Mouse (Mus musculus) lung, adult 2 months (tissue): ENCODE data around the gene Baiap2. TPM values are rescaled to one million over a fixed set of nuclear protein-coding genes. Genes with fewer than 3 reads are reported as not detected.

Experiments used
- DNase-seq: peaks from one replicate; pipeline ENCODE4 v3.0.0; 2022
- H3K4me1 ChIP-seq: fragments of 200-500 bp; 2 replicates; pipeline ENCODE4 v1.6.1; 2011; ENCODE audit warnings: low read length; ENCODE audit not compliant: control insufficient read depth, insufficient read depth
- H3K4me3 ChIP-seq: fragments of 200-500 bp; replicated peaks from 2 replicates; pipeline ENCODE3; 2011; ENCODE audit warnings: low read depth, mild to moderate bottlenecking, control low read depth, low read length; ENCODE audit errors: extremely low read depth
- CTCF ChIP-seq: fragments of 200-500 bp; IDR thresholded peaks from 2 replicates; pipeline ENCODE4 v1.5.1; 2011; ENCODE audit warnings: mild to moderate bottlenecking, low read length, control low read depth; ENCODE audit not compliant: insufficient read depth
- POLR2A ChIP-seq: fragments of 200-500 bp; IDR thresholded peaks from 2 replicates; pipeline ENCODE4 v1.6.1; 2011; ENCODE audit warnings: low read depth, mild to moderate bottlenecking, control low read depth, low read length, borderline replicate concordance; ENCODE audit errors: extremely low read depth
- WGBS: fragments of 180-500 bp; shearing (Covaris S2); methylation state at CpG from one replicate; pipeline ENCODE4 v1.1.7; 2018; 5-methylcytosine and 5-hydroxymethylcytosine counted together
- polyA plus RNA-seq: library from polyadenylated mRNA; depleted of rRNA; stranded (reverse); fragments of >200 nt; gene quantifications from 2 replicates; pipeline ENCODE4 v1.2.3, GENCODE M21; 2012

Gene Baiap2
- polyA plus RNA-seq, 1 experiment = 83.7 TPM

DNA sequence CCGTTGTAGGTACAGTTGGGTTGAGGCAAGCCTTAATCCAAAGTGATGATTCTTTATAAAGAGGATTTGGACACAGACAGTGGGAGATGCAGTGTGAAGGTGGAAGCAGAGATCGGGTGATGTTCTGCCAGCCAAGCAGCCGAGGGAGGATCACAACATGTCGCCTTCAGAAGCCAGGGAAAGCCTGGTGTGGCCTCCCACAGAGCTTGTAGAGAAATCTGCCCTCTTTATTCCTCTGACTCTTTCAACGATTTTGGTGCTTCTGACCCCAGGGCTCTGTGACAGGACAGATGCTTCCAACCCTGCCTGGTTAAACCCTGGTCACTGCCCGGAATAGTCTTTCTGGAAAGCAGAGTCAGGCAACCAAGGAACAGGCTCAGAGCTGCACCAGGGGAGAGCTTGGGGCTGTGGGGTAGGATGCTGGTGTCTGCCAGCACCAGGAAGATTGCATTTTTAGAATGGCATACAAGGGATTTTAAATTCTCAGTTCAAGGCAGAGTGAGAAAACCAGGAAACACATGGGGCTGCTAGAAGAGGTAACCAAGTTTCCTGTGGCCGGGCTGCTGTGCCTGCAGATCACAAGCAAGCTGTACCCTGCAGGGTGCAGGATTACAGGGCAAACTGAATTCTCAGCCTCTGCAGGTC, 35.4 kb upstream of the Baiap2 start:
- 38% methylated on average over 7 of the region's 7 CpGs for WGBS
- no peaks in the 10 kb centered on the region for H3K4me1 ChIP-seq
- no peak overlapping the region for H3K4me3 ChIP-seq
- TF ChIP-seq POLR2A (no peak), CTCF (no peak)
- DNase-seq = no peak

DNA sequence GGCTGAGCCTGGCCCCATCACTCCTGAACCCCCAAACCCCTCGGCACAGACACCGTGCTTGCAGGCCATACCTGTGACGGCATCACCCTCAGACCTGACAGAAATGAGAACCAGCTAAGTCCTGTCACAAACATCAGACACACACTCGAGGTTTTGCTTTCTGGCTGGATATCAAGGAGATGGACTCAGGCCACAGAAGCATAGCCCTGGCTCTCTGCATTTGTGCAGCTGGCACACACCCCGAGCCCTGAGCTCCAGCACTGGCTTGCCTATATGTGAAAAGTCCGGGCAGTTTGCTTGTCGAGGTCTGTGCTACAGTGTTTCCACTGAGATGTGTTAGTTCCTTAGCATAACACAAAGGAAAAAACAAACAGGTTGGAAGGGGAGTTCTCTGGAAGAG, 34.9 kb upstream of the Baiap2 start:
- no peak overlapping the region for H3K4me3 ChIP-seq
- no peak for TF ChIP-seq CTCF
- no peak for DNase-seq
- peaks cover under 1% of the 10 kb centered on the region; the same call in 1 of the 2 replicates for H3K4me1 ChIP-seq
- whole genome bisulfite sequencing = 44% methylated on average over 7 of the region's 7 CpGs

DNA sequence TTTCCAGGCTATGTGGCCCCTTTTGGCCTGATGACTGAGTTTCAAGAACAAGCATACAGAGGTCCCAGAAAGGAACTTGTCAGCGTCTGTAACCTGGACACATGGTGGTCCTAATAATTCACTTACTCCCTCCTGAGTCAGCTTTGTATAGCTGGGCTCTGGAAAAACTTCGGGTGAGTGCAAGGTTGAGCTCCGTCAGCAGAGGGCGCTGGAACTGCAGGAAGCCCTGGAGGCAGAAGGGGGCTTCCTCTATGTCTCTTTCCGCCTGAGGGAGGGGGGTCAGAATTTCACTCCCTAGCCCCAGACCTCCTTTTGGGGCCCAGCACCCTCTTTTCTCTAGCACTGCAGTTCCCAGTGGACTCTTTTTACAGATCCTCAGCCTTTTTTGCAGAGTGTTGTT, 33.1 kb upstream of the Baiap2 start:
- H3K4me3 ChIP-seq = no peak overlapping the region
- WGBS = 0% methylated on average over 5 of the region's 5 CpGs
- peaks cover 6% of the 10 kb centered on the region for H3K4me1 ChIP-seq
- TF ChIP-seq CTCF (peak; percentile 90), POLR2A (no peak)
- peak; percentile 72 for DNase-seq

DNA sequence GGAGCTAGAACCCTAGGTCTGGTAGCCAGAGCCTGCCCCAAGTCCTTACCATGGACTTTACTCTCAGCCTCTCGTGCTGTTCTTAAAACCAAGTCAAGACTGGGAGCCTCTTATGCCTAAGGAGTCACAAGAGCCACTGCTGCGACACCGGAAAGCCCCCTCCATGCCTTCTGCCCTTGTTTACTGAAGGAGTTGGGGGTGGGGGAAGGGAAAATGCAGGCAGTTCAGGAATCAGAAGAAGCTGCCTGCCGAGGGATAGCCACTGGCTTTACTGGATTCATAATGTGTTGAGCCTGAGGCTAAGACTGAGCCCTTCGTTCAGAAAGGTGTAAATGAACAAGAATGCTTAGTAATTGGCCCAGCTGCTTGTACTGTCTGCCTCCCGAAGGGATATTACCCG, 29.7 kb upstream of the Baiap2 start:
- DNase-seq = no peak
- 12% methylated on average over 7 of the region's 7 CpGs for WGBS
- TF ChIP-seq CTCF (no peak), POLR2A (no peak)
- Histone ChIP-seq H3K4me1 (peaks cover 31% of the 10 kb centered on the region), H3K4me3 (peak overlapping the region; percentile 89)

DNA sequence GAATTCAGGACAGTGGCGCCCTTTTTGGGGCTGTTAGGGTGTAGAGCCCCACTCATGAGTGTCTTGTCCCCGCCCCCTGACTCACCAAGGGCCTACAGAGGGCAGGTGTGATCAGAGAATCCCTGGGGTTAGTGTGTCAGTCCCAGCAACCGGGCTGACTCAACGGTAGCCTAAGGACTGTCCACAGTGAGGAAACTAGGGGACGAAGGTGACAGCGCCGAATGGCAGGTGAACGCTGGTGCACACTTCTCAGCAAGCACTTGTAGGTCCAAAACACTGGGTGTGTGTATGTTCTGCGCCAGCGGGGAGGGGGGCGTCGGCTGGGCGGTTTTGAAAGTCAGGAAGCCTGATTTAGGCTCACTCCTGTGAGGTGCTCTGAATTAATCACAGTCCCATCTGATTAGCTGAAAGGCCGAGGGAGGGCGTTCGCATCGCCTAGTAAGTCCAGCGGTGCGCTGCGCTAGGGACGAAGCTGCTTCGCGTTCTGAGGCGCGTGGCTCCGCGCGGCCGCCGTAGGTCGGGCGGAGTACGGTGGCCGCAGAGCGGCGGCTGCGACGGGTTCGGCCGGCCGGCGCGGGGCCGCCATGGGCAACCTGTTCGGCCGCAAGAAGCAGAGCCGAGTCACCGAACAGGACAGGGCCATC, 29.1 kb upstream of the Baiap2 start, which contains the start of gene Chmp6:
Chmp6 (plus strand) TSS at position 151 of the 644 bp plus-strand sequence.
- Histone ChIP-seq H3K4me3 (peak within 1 kb of the TSS; percentile 89), H3K4me1 (peaks cover 31% of the 10 kb centered on the region)
- DNase-seq = peak; percentile 96
- TF ChIP-seq CTCF (no peak), POLR2A (peak; percentile 48; the same call in 1 of the 2 replicates)
- under 1% methylated on average over 48 of the region's 48 CpGs for WGBS

DNA sequence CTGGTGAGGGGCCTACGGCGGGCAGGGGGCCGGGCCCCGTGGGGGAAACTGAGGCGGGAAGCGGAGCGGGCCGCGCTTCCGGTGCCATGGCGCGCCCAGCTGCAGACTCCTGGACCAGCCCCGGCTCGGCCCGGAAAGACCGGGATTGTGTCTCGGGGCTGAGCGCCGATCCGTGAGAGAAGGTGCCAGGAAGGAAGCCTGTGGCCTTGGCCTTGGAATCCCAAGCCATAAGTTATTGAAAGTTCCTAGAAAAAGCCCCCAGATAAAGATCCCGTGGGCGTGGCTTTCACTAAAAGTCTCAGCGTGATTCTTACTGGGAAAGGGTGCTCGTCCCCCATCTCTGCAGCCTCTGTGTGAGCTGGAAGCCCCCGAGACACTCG, 28.6 kb upstream of the Baiap2 start:
- under 1% methylated on average over 26 of the region's 26 CpGs for WGBS

DNA sequence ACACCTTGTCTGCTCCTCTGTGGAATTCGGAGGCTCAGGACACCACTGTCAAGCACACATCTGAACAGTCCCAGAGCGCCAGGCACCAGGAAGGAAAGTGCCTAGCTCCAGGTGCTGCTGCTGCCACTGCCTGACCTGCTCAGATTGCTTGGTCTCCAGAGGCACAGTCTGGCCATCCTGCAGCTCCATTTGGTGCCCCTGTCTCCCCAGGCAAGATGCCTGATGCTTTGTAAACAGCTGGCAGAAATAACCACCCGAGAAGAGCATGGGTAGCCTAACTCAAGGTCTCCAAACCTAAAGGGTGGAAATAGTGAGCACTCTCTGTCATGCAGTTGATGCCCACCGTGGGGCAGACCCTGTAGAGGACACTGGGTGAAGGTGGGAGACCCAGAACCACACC, 28.2 kb upstream of the Baiap2 start:
- 8% methylated on average over 4 of the region's 4 CpGs for WGBS
- peaks cover 31% of the 10 kb centered on the region for H3K4me1 ChIP-seq
- no peak for TF ChIP-seq CTCF
- TF ChIP-seq POLR2A = no peak
- peak overlapping the region; percentile 89 for H3K4me3 ChIP-seq
- DNase-seq = no peak

More for the DNA sequence above, 28.6 kb upstream of the Baiap2 start:
- DNase-seq = no peak
- H3K4me3 ChIP-seq = peak overlapping the region; percentile 89
- peaks cover 31% of the 10 kb centered on the region for H3K4me1 ChIP-seq
- 0 out of 2 replicates have a peak, but pooled peaks have one; percentile 4 for TF ChIP-seq POLR2A
- TF ChIP-seq CTCF = no peak

DNA sequence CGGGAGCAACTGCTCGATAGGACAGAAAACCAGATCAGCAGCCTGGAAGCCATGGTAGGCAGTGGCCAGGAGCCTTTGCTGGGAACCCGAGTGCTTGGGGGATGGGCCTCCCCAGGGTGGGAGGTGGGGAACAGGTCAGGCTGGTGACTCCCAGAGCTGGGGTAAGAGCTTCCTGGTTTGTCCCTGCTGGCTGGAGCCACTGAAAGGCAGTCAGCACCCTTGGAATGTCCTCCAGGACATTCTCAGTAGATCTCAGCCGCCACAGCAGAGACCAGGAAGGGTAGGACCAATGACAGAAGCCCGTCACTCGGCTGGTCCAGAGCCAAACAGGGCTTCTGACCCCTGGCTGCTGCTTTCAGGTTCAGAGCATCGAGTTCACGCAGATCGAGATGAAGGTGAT, 26.9 kb upstream of the Baiap2 start:
- TF ChIP-seq POLR2A = no peak
- 35% methylated on average over 9 of the region's 9 CpGs for WGBS
- Histone ChIP-seq H3K4me1 (peaks cover 31% of the 10 kb centered on the region), H3K4me3 (no peak overlapping the region)
- no peak for DNase-seq

DNA sequence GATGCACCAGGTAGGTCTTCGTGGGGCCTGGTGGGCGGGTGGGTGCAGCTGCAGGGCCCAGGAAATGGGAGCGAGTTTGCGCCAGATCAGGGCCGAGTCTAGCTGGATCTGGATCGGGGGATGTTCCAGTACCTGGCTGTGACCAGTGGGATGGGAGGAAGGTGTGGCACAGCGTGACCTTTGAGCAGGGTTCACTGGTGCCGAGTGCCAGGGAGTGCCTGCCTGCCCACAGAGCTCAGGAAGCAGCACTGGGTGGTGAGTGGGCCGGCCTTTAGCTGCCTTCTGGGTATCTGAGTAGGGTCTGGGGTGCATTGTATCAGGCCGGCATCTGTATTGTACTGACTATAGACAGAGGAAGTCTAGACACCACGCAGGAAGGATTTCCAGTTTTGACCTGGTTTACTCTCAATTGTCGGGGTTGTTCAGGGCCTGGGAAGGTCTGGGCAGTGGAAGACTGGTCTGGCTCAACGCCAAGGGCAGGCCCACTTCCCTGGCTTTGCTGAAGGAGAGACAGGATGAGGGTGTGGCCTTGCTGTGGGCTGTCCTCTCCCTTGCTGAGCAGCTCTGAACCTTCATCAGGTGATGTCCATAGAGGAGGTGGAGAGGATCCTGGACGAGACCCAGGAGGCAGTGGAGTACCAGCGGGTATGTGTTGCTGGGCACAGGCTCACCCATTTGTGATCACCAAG, 26.3 kb upstream of the Baiap2 start:
- no peak overlapping the region for H3K4me3 ChIP-seq
- H3K4me1 ChIP-seq = peaks cover 31% of the 10 kb centered on the region
- 42% methylated on average over 15 of the region's 15 CpGs for WGBS
- peak; percentile 56 for DNase-seq
- TF ChIP-seq POLR2A (no peak), CTCF (no peak)

DNA sequence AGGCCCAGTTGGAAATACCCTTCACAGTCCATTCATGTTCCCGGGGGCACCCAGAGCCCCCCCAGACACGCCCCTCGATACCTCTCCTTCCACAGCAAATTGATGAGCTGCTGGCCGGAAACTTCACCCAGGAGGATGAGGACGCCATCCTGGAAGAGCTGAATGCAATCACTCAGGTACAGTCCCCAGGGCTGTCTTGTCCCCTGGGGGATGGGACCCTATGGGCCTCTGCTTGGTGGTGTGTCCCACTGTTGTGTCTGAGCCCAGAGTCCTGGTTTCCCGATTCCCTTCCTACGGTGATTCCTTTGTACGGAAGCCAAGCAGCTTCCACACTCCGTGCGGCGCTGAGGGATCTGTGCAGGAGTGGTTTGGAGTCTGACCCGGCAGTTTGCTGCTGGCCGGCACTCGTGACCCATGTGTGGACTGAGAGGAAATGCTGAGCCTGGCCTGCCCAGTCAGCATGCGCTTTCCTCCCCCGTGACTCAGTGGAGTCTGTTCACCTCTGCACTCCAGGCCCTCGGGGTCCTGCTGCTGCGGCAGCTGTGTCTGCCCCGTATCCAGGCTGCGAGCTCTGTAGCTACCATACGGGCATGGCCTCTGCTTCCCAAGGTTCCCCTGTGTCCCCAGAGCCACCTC, 25.6 kb upstream of the Baiap2 start:
- peaks cover 31% of the 10 kb centered on the region for H3K4me1 ChIP-seq
- no peak for TF ChIP-seq CTCF
- TF ChIP-seq POLR2A = no peak
- WGBS = 62% methylated on average over 21 of the region's 21 CpGs
- no peak overlapping the region for H3K4me3 ChIP-seq
- no peak for DNase-seq

DNA sequence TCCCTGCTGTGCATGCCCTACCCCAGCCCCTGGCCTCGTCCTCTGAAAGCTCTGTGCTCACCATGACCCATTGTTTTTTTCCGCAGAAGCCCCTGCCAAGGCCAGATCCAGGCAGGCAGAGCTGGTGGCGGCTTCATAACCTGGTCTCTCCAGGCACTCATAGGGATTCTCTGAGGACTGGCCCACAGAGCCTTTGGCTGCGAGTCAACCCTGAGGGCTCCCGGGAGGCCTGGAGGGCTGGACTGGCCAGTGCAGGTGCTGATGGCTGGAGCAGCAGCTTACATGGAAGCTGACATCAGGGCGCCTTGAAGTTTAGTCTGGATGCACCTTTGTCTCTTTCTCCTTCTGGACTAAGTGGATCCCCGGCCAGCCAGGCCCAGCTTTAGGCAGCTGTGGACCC, 24.0 kb upstream of the Baiap2 start:
- Histone ChIP-seq H3K4me3 (no peak overlapping the region), H3K4me1 (peaks cover 28% of the 10 kb centered on the region)
- 88% methylated on average over 7 of the region's 7 CpGs for WGBS
- no peak for TF ChIP-seq POLR2A
- TF ChIP-seq CTCF = no peak
- no peak for DNase-seq
